In genomic region chr5:32322146-32322811, GRCm38 (mm10) we compare ENCODE assay signal across 9 mouse cellular contexts.
DNase-seq lines count a peak whose midpoint lies in the region; ATAC-seq lines count a peak whose summit lies in the region.
"Had no signal": no experiment of that assay in that cellular context is flagged by ENCODE, and none has a peak within 500 bp of the region (broad histone marks: within the 10 kb centered on the region; RNA-seq: fewer than 3 reads in every experiment).

No protein-coding gene starts in this region.

- H3K9ac ChIP-seq in stomach, embryonic 16.5 days (ENCODE audit: low read length) = 0 out of 2 replicates have a peak overlapping the region, but pooled peaks have one; percentile 37
- H3K9ac ChIP-seq: midbrain, embryonic 12.5 days had no signal

- no peak overlapping the region; the same call in 1 of the 2 replicates for H3K27ac ChIP-seq in stomach, embryonic 16.5 days (ENCODE audit: low read length)
- H3K27ac ChIP-seq: midbrain, embryonic 12.5 days had no signal

- peak; percentile 90 for DNase-seq in heart, adult 11 months
- no peak for DNase-seq in heart, postnatal 25 days (ENCODE audit: low spot score)
- peak; percentile 52 for DNase-seq in ZHBTc4 (ENCODE audit: low read depth, low spot score)
- peak; percentile 74 for DNase-seq in embryo, embryonic 10.5 days (ENCODE audit: low spot score)
- peak; percentile 59 to 72 for DNase-seq in heart, postnatal 14 days
- DNase-seq in layer of hippocampus, adult 11-12 months (ENCODE audit: low spot score) = peak; percentile 66

- peaks cover 5% of the 10 kb centered on the region; the same call in 1 of the 2 replicates for H3K4me1 ChIP-seq in stomach, embryonic 16.5 days (ENCODE audit: control insufficient read depth, insufficient read depth, low read length)
- H3K4me1 ChIP-seq: midbrain, embryonic 12.5 days had no signal

- ATAC-seq in megakaryocyte, adult 5-6 weeks (ENCODE audit: poor library complexity, severe bottlenecking) = peak; percentile 60
- ATAC-seq in stomach, embryonic 16.5 days (ENCODE audit: insufficient read depth, low FRiP score) = peak; percentile 29; the same call in 1 of the 2 replicates

- H3K4me3 ChIP-seq in stomach, embryonic 16.5 days (replicated peaks; ENCODE audit: low read length) = no peak overlapping the region
- H3K4me3 ChIP-seq: midbrain, embryonic 12.5 days had no signal

- H3K9me3 ChIP-seq in stomach, embryonic 16.5 days (replicated peaks; ENCODE audit: control insufficient read depth, low read length) = no peaks in the 10 kb centered on the region
- H3K9me3 ChIP-seq: midbrain, embryonic 12.5 days had no signal

- no peaks in the 10 kb centered on the region for H3K27me3 ChIP-seq in stomach, embryonic 16.5 days (ENCODE audit: control insufficient read depth, insufficient read depth, low read length)
- H3K27me3 ChIP-seq: midbrain, embryonic 12.5 days had no signal

- WGBS in stomach, embryonic 16.5 days = 32% methylated on average over 7 of the region's 7 CpGs

- peak overlapping the region; percentile 17; the same call in 1 of the 2 replicates for H3K4me2 ChIP-seq in stomach, embryonic 16.5 days (ENCODE audit: low read depth, low read length)
- H3K4me2 ChIP-seq: midbrain, embryonic 12.5 days had no signal

- intact Hi-C loops in heart, postnatal 25 days (cut with DNase I) = loop anchor here (1.0 to 5.0 kb wide), 3 partner anchors 75 to 198 kb away; no protein-coding TSS in a partner anchor
- intact Hi-C loops in heart, postnatal 14 days (cut with DNase I) = loop anchor here (1.0 to 5.0 kb wide), 3 partner anchors 90 to 198 kb away; no protein-coding TSS in a partner anchor

- H3K36me3 ChIP-seq in stomach, embryonic 16.5 days (ENCODE audit: control insufficient read depth, insufficient read depth, low read length) = no peaks in the 10 kb centered on the region
- H3K36me3 ChIP-seq: midbrain, embryonic 12.5 days had no signal
